Mouse (Mus musculus) lung, embryonic 15.5 days (tissue): ENCODE data around the gene Olfr1208. TPM values are rescaled to one million over a fixed set of nuclear protein-coding genes. Genes with fewer than 3 reads are reported as not detected.

Source experiments
- ATAC-seq: fragments of 200-750 bp; cut with Nextera tagmentation; 2 replicates; pipeline ENCODE4 v1.8.0; 2017; ENCODE audit warnings: moderate number of reproducible peaks, borderline replicate concordance; ENCODE audit not compliant: low FRiP score, low TSS enrichment; ENCODE audit errors: extremely low read depth
- H3K27ac ChIP-seq: fragments of 300-500 bp; sonication (generic); 2 replicates; pipeline ENCODE4 v1.5.1; 2015; ENCODE audit warnings: moderate library complexity, mild to moderate bottlenecking, inconsistent platforms
- H3K27me3 ChIP-seq: fragments of 300-500 bp; sonication (generic); 2 replicates; pipeline ENCODE4 v1.6.1; 2015; ENCODE audit warnings: inconsistent platforms
- H3K36me3 ChIP-seq: fragments of 300-500 bp; sonication (generic); 2 replicates; pipeline ENCODE4 v1.6.1; 2015; ENCODE audit warnings: inconsistent platforms
- H3K4me1 ChIP-seq: fragments of 300-500 bp; sonication (generic); 2 replicates; pipeline ENCODE4 v1.6.1; 2015; ENCODE audit warnings: inconsistent platforms
- H3K4me2 ChIP-seq: fragments of 300-500 bp; sonication (generic); 2 replicates; pipeline ENCODE4 v1.6.1; 2015; ENCODE audit warnings: inconsistent platforms, mild to moderate bottlenecking, moderate library complexity
- H3K4me3 ChIP-seq: fragments of 300-500 bp; sonication (generic); 2 replicates; pipeline ENCODE4 v1.5.1; 2015; ENCODE audit warnings: mild to moderate bottlenecking, inconsistent platforms
- H3K9ac ChIP-seq: fragments of 300-500 bp; sonication (generic); 2 replicates; pipeline ENCODE4 v1.6.1; 2015; ENCODE audit warnings: inconsistent platforms
- H3K9me3 ChIP-seq: fragments of 300-500 bp; sonication (generic); 2 replicates; pipeline ENCODE4 v1.6.1; 2016; ENCODE audit warnings: inconsistent platforms
- WGBS: fragments of 180-500 bp; shearing (Covaris S2); methylation state at CpG from one replicate; pipeline ENCODE4 v1.1.7; 2015; 5-methylcytosine and 5-hydroxymethylcytosine counted together
- polyA plus RNA-seq: library from polyadenylated mRNA; unstranded; fragments of >200 nt; fragmentation: Nextera tagmentation; extraction: Ambion mirVana; gene quantifications from 2 replicates; pipeline ENCODE4 v1.2.1, GENCODE M21; 2015

Gene Olfr1208
- not detected in 2 replicates for polyA plus RNA-seq

GRCm38 (mm10) chr2:88902211-88902610, at the start of gene Olfr1208:
Gene Olfr1208, minus strand, starts transcription at chr2:88902311.
- no peak for ATAC-seq
- Histone ChIP-seq H3K27ac (no peak within 1 kb of the TSS), H3K4me2 (no peak within 1 kb of the TSS), H3K4me3 (no peak within 1 kb of the TSS), H3K4me1 (no peaks in the 10 kb centered on the region), H3K27me3 (no peaks in the 10 kb centered on the region), H3K36me3 (no peaks in the 10 kb centered on the region), H3K9ac (no peak within 1 kb of the TSS), H3K9me3 (no peaks in the 10 kb centered on the region)

- no peak for ATAC-seq
- 82% methylated on average over 1 of the region's 1 CpGs for WGBS
Measured at GRCm38 (mm10) chr2:88938011-88938410, 35.9 kb upstream of the Olfr1208 start, which contains the start of gene Olfr1211. Gene Olfr1211, minus strand, starts transcription at chr2:88938111.

GRCm38 (mm10) chr2:88915057-88915456, 12.9 kb upstream of the Olfr1208 start, which contains the start of gene Olfr1209:
Gene Olfr1209, minus strand, starts transcription at chr2:88915157.
- H3K4me2 ChIP-seq = no peak within 1 kb of the TSS
- 85% methylated on average over 3 of the region's 3 CpGs for WGBS
- H3K4me1 ChIP-seq = no peaks in the 10 kb centered on the region

More at GRCm38 (mm10) chr2:88938011-88938410, 35.9 kb upstream of the Olfr1208 start, which contains the start of gene Olfr1211:
- H3K4me2 ChIP-seq = no peak within 1 kb of the TSS
- H3K36me3 ChIP-seq = no peaks in the 10 kb centered on the region
- H3K9me3 ChIP-seq = no peaks in the 10 kb centered on the region
- H3K27ac ChIP-seq = no peak within 1 kb of the TSS
- no peak within 1 kb of the TSS for H3K4me3 ChIP-seq
- H3K27me3 ChIP-seq = no peaks in the 10 kb centered on the region
- no peak within 1 kb of the TSS for H3K9ac ChIP-seq
- H3K4me1 ChIP-seq = no peaks in the 10 kb centered on the region

GRCm38 (mm10) chr2:88862931-88863330, 39.2 kb downstream of the Olfr1208 start, which contains the start of gene Olfr1206:
Gene Olfr1206, plus strand, starts transcription at chr2:88863231.
- H3K4me3 ChIP-seq = no peak within 1 kb of the TSS
- no peak within 1 kb of the TSS for H3K4me2 ChIP-seq
- H3K27ac ChIP-seq = no peak within 1 kb of the TSS
- no peaks in the 10 kb centered on the region for H3K36me3 ChIP-seq
- no peaks in the 10 kb centered on the region for H3K9me3 ChIP-seq
- WGBS = 77% methylated on average over 2 of the region's 2 CpGs
- ATAC-seq = no peak
- no peak within 1 kb of the TSS for H3K9ac ChIP-seq
- H3K27me3 ChIP-seq = no peaks in the 10 kb centered on the region
- H3K4me1 ChIP-seq = no peaks in the 10 kb centered on the region

More at GRCm38 (mm10) chr2:88915057-88915456, 12.9 kb upstream of the Olfr1208 start, which contains the start of gene Olfr1209:
- ATAC-seq = no peak
- H3K27me3 ChIP-seq = no peaks in the 10 kb centered on the region
- no peaks in the 10 kb centered on the region for H3K36me3 ChIP-seq
- no peak within 1 kb of the TSS for H3K4me3 ChIP-seq
- no peak within 1 kb of the TSS for H3K27ac ChIP-seq
- no peak within 1 kb of the TSS for H3K9ac ChIP-seq
- H3K9me3 ChIP-seq = no peaks in the 10 kb centered on the region

GRCm38 (mm10) chr2:88848992-88849391, 53.1 kb downstream of the Olfr1208 start, which contains the start of gene Olfr1204:
Gene Olfr1204, plus strand, starts transcription at chr2:88849292.
- no peak for ATAC-seq
- WGBS = 86% methylated on average over 1 of the region's 1 CpGs

More at GRCm38 (mm10) chr2:88848992-88849391, 53.1 kb downstream of the Olfr1208 start, which contains the start of gene Olfr1204:
- H3K27me3 ChIP-seq = no peaks in the 10 kb centered on the region
- H3K4me1 ChIP-seq = no peaks in the 10 kb centered on the region
- H3K4me2 ChIP-seq = no peak within 1 kb of the TSS
- no peak within 1 kb of the TSS for H3K4me3 ChIP-seq
- H3K9me3 ChIP-seq = no peaks in the 10 kb centered on the region; the same call in 1 of the 2 replicates
- no peak within 1 kb of the TSS for H3K27ac ChIP-seq
- H3K9ac ChIP-seq = no peak within 1 kb of the TSS
- no peaks in the 10 kb centered on the region for H3K36me3 ChIP-seq

Other genes starting within 250 kb of the Olfr1208 start
- gene Olfr1193, start 226.7 kb downstream of the Olfr1208 start, polyA plus RNA-seq = not detected in 2 replicates
- gene Olfr1195, start 213.1 kb downstream of the Olfr1208 start, polyA plus RNA-seq = not detected in 2 replicates
- gene Olfr1196, start 197.7 kb downstream of the Olfr1208 start, polyA plus RNA-seq = not detected in 2 replicates
- not detected in 2 replicates for gene Olfr1197, start 169.9 kb downstream of the Olfr1208 start, polyA plus RNA-seq
- not detected in 2 replicates for gene Olfr1198, start 150.9 kb downstream of the Olfr1208 start, polyA plus RNA-seq
- not detected in 2 replicates for gene Olfr1199, start 141.8 kb downstream of the Olfr1208 start, polyA plus RNA-seq
- not detected in 2 replicates for gene Olfr1200, start 131.8 kb downstream of the Olfr1208 start, polyA plus RNA-seq
- not detected in 2 replicates for gene Olfr1201, start 109.3 kb downstream of the Olfr1208 start, polyA plus RNA-seq
- not detected in 2 replicates for gene Olfr1202, start 87.8 kb downstream of the Olfr1208 start, polyA plus RNA-seq
- not detected in 2 replicates for gene Olfr1205, start 72.6 kb downstream of the Olfr1208 start, polyA plus RNA-seq
- gene Olfr1204, start 53.0 kb downstream of the Olfr1208 start, polyA plus RNA-seq = not detected in 2 replicates
- not detected in 2 replicates for gene Olfr1206, start 39.1 kb downstream of the Olfr1208 start, polyA plus RNA-seq
- not detected in 2 replicates for gene Olfr1209, start 12.8 kb upstream of the Olfr1208 start, polyA plus RNA-seq
- not detected in 2 replicates for gene Olfr1211, start 35.8 kb upstream of the Olfr1208 start, polyA plus RNA-seq
- gene Olfr1212, start 51.7 kb upstream of the Olfr1208 start, polyA plus RNA-seq = not detected in 2 replicates
- gene Gm13762, start 78.0 kb upstream of the Olfr1208 start, polyA plus RNA-seq = not detected in 2 replicates
- gene Olfr1214, start 90.3 kb upstream of the Olfr1208 start, polyA plus RNA-seq = not detected in 2 replicates
- not detected in 2 replicates for gene Olfr1215, start 104.7 kb upstream of the Olfr1208 start, polyA plus RNA-seq
- not detected in 2 replicates for gene Olfr1216, start 116.0 kb upstream of the Olfr1208 start, polyA plus RNA-seq
- gene Olfr1217, start 129.8 kb upstream of the Olfr1208 start, polyA plus RNA-seq = not detected in 2 replicates
- gene Olfr1218, start 158.9 kb upstream of the Olfr1208 start, polyA plus RNA-seq = not detected in 2 replicates
- not detected in 2 replicates for gene Olfr1219, start 181.2 kb upstream of the Olfr1208 start, polyA plus RNA-seq
- gene Olfr1220, start 204.5 kb upstream of the Olfr1208 start, polyA plus RNA-seq = not detected in 2 replicates
- not detected in 2 replicates for gene Olfr1221, start 215.0 kb upstream of the Olfr1208 start, polyA plus RNA-seq
- not detected in 2 replicates for gene Olfr1222, start 230.7 kb upstream of the Olfr1208 start, polyA plus RNA-seq
- gene Olfr1223, start 249.2 kb upstream of the Olfr1208 start, polyA plus RNA-seq = not detected in 2 replicates